Comparison of ENCODE assay signal across 16 mouse cellular contexts in genomic region chr1:37035879-37036278, GRCm38 (mm10).
"Had no signal": no experiment of that assay in that cellular context is flagged by ENCODE, and none has a peak within 500 bp of the region (broad histone marks: within the 10 kb centered on the region; RNA-seq: fewer than 3 reads in every experiment).

No protein-coding gene starts in this region.

- H3K4me3 ChIP-seq: neural tube, embryonic 13.5 days; neural tube, embryonic 15.5 days; stomach, embryonic 15.5 days had no signal

- H3K9me3 ChIP-seq: neural tube, embryonic 13.5 days; neural tube, embryonic 15.5 days; stomach, embryonic 15.5 days had no signal

- H3K4me2 ChIP-seq: neural tube, embryonic 13.5 days; neural tube, embryonic 15.5 days; stomach, embryonic 15.5 days had no signal

- H3K4me1 ChIP-seq: neural tube, embryonic 13.5 days; neural tube, embryonic 15.5 days; stomach, embryonic 15.5 days had no signal

- H3K27me3 ChIP-seq: neural tube, embryonic 13.5 days; neural tube, embryonic 15.5 days; stomach, embryonic 15.5 days had no signal

- H3K36me3 ChIP-seq: neural tube, embryonic 13.5 days; neural tube, embryonic 15.5 days; stomach, embryonic 15.5 days had no signal

- H3K27ac ChIP-seq: neural tube, embryonic 13.5 days; neural tube, embryonic 15.5 days; stomach, embryonic 15.5 days; stomach, postnatal 0 days had no signal

- DNase-seq: retina, postnatal 1 day; right cerebral cortex, adult 18-20 months; right cerebral cortex, postnatal 14 days; right cerebral cortex, postnatal 25 days; right cerebral cortex, postnatal 4 days; spleen, adult 18-20 months; thymus, adult 18-20 months; thymus, adult 2 months; thymus, postnatal 14 days; thymus, postnatal 25 days; thymus, postnatal 36 days; thymus, postnatal 4 days had no signal

- H3K9ac ChIP-seq: neural tube, embryonic 13.5 days; neural tube, embryonic 15.5 days; stomach, embryonic 15.5 days had no signal
